Mouse (Mus musculus): ENCODE results near the gene Satb2. TPM values are rescaled to one million over a fixed set of nuclear protein-coding genes. Genes with fewer than 3 reads are reported as not detected.

The Satb2 gene
- total and polyA plus RNA-seq, 2 experiments from 2014 or later = 0.12 TPM; not detected in 1

DNA sequence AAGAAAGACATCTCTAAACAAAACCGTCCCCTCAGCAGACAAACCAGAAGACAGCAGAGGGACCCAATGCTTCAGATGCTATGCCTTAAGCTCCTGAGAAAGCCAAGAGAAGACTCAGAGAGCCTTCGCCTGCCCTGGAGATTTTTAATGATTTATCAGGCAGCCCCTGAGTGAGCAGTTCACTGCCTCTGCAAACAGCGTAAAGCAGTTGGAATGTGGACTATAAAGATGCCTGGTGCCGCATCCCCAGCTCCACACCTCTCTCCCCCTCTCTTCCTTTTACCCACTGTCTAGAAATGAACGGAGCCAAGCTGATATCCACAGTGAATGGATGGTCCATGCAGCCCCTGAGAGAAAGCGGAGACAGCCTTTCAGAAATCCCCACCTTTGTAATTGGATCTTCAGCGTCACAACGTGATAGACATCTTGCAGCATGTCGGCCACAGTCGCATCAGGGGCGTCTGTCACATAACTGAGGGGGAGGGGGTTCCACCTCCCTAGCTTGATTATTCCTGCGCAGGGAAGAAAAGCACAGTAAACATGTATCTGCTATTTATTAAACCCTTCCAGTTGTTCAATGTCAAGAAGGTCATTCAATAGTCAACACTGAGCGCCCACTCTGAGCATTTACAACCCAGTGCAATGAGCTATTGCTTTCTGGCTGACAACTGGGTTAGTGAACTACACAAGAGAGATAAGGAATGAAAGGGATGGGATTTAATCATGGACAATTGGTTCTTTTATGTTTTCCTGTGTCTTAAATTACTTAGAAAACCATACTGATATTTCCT lies 79.6 kb downstream of the Satb2 start:
- TF ChIP-seq CTCF (IDR thresholded peaks at IDR 0.05; ENCODE audit: low read depth) (no peak), EP300 (IDR thresholded peaks at IDR 0.05; ENCODE audit: low read depth) (no peak)
- H3K9me3 ChIP-seq (replicated peaks; ENCODE audit: control insufficient read depth, low read length) = no peaks in the 10 kb centered on the region
- no peaks in the 10 kb centered on the region for H3K4me1 ChIP-seq (ENCODE audit: control insufficient read depth, insufficient read depth)
- no peak overlapping the region for H3K4me3 ChIP-seq (ENCODE audit: low read depth, low read length)
- no peak overlapping the region for H3K4me2 ChIP-seq (ENCODE audit: low read depth, low read length)
- DNase-seq (ENCODE audit: low spot score) (no peak), ATAC-seq (ENCODE audit: insufficient read depth, low read depth) (no peak)
- H3K27ac ChIP-seq (ENCODE audit: low read depth) = no peak overlapping the region
- WGBS = 52% methylated on average over 13 of the region's 13 CpGs
- H3K27me3 ChIP-seq (ENCODE audit: control insufficient read depth, insufficient read depth, low read length) = no peaks in the 10 kb centered on the region
- H3K36me3 ChIP-seq (replicated peaks; ENCODE audit: control insufficient read depth, insufficient read depth, low read length) = no peaks in the 10 kb centered on the region
- H3K9ac ChIP-seq (replicated peaks; ENCODE audit: low read depth, low read length) = no peak overlapping the region

DNA sequence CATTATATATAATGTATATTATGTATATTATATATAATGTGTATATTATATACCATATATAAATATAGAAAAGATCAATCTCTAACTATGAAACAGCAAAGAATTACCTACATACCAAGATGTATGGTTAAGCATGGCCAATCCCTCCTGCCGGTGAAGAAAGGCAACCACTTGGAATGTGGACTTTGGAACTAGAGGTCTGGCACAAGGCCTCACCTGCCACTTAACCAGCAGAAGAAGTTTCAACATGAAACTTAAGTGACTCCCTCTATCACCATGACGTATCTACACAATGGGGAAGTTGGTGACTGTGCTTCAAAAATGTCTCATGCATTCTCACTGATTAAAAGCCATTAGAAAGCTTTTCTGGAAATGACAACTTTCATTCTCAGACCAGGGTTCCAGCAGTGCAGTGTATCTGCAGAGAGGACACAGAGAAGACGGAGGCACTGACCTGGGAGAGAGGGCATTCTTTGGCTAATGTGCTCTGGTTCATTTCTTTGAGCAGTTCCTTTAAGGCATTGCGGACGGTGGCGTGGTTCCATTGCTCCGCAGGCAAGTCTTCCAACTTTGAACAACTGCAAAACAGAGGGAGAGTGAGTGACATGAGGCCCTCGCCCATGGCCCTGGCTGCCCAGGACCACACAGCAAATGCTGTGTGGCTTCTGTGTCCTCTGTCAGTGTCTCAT lies 80.8 kb downstream of the Satb2 start:
- H3K4me1 ChIP-seq (ENCODE audit: control insufficient read depth, insufficient read depth) = no peaks in the 10 kb centered on the region
- H3K4me2 ChIP-seq (ENCODE audit: low read depth, low read length) = no peak overlapping the region
- no peaks in the 10 kb centered on the region for H3K9me3 ChIP-seq (replicated peaks; ENCODE audit: control insufficient read depth, low read length)
- no peak overlapping the region for H3K27ac ChIP-seq (ENCODE audit: low read depth)
- TF ChIP-seq EP300 (IDR thresholded peaks at IDR 0.05; ENCODE audit: low read depth) (no peak), CTCF (IDR thresholded peaks at IDR 0.05; ENCODE audit: low read depth) (no peak)
- no peaks in the 10 kb centered on the region for H3K27me3 ChIP-seq (ENCODE audit: control insufficient read depth, insufficient read depth, low read length)
- no peaks in the 10 kb centered on the region for H3K36me3 ChIP-seq (replicated peaks; ENCODE audit: control insufficient read depth, insufficient read depth, low read length)
- no peak overlapping the region for H3K9ac ChIP-seq (replicated peaks; ENCODE audit: low read depth, low read length)
- no peak overlapping the region for H3K4me3 ChIP-seq (ENCODE audit: low read depth, low read length)
- no peak for ATAC-seq (ENCODE audit: insufficient read depth, low read depth)
- DNase-seq (ENCODE audit: low spot score) = no peak
- WGBS = 88% methylated on average over 8 of the region's 8 CpGs

DNA sequence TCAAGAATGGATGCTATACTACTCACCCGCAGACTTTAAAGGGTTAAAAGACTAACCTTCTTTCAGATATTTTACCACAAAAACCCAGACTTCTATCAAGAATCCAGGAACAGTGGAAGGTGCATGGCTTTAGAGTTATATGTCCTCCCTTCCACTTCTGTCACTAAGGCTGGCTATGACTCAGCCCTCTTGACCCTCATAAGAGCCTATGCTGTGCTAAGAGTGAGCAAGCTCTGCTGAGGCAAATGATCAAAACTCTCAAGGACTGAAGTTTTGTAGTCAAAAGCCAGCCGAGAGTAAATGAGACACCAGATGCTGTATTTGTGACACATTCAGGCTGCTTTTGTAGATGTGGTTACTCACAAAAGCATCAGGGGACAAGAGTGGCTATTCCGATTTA lies 81.8 kb downstream of the Satb2 start:
- TF ChIP-seq CTCF (IDR thresholded peaks at IDR 0.05; ENCODE audit: low read depth) (no peak), EP300 (IDR thresholded peaks at IDR 0.05; ENCODE audit: low read depth) (no peak)
- WGBS = 79% methylated on average over 3 of the region's 3 CpGs
- Histone ChIP-seq H3K27ac (ENCODE audit: low read depth) (no peak overlapping the region), H3K4me2 (ENCODE audit: low read depth, low read length) (no peak overlapping the region), H3K4me3 (ENCODE audit: low read depth, low read length) (no peak overlapping the region), H3K36me3 (replicated peaks; ENCODE audit: control insufficient read depth, insufficient read depth, low read length) (no peaks in the 10 kb centered on the region), H3K9me3 (replicated peaks; ENCODE audit: control insufficient read depth, low read length) (no peaks in the 10 kb centered on the region), H3K27me3 (ENCODE audit: control insufficient read depth, insufficient read depth, low read length) (no peaks in the 10 kb centered on the region), H3K4me1 (ENCODE audit: control insufficient read depth, insufficient read depth) (no peaks in the 10 kb centered on the region), H3K9ac (replicated peaks; ENCODE audit: low read depth, low read length) (no peak overlapping the region)
- DNase-seq (ENCODE audit: low spot score) (no peak), ATAC-seq (ENCODE audit: insufficient read depth, low read depth) (no peak)

DNA sequence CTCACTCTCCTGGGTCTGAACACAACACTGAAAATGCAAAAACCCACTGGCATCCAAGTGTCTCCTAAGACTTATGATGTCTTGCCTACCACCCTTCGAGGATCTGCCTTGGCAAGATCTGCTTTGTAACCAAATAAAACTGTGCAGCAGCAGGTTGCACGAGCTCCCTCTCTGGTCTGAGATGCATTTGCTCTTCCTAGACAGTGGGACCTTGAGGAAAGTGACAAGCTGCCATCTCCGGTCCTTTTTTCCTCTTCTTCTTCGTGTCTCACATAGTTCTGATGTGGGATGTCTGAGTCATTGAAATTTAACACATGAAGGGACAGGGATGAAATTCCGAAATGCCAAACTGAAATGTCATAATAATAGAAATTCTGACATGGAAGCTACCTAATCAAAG lies 85.7 kb downstream of the Satb2 start:
- H3K4me1 ChIP-seq (ENCODE audit: control insufficient read depth, insufficient read depth) = no peaks in the 10 kb centered on the region
- H3K27ac ChIP-seq (ENCODE audit: low read depth) = no peak overlapping the region
- no peak overlapping the region for H3K9ac ChIP-seq (replicated peaks; ENCODE audit: low read depth, low read length)
- H3K4me3 ChIP-seq (ENCODE audit: low read depth, low read length) = no peak overlapping the region
- TF ChIP-seq CTCF (IDR thresholded peaks at IDR 0.05; ENCODE audit: low read depth) (no peak), EP300 (IDR thresholded peaks at IDR 0.05; ENCODE audit: low read depth) (no peak)
- H3K4me2 ChIP-seq (ENCODE audit: low read depth, low read length) = no peak overlapping the region
- no peaks in the 10 kb centered on the region for H3K36me3 ChIP-seq (replicated peaks; ENCODE audit: control insufficient read depth, insufficient read depth, low read length)
- DNase-seq (ENCODE audit: low spot score) = no peak
- H3K27me3 ChIP-seq (ENCODE audit: control insufficient read depth, insufficient read depth, low read length) = no peaks in the 10 kb centered on the region
- no peak for ATAC-seq (ENCODE audit: insufficient read depth, low read depth)
- no peaks in the 10 kb centered on the region for H3K9me3 ChIP-seq (replicated peaks; ENCODE audit: control insufficient read depth, low read length)
- WGBS = 78% methylated on average over 5 of the region's 5 CpGs

DNA sequence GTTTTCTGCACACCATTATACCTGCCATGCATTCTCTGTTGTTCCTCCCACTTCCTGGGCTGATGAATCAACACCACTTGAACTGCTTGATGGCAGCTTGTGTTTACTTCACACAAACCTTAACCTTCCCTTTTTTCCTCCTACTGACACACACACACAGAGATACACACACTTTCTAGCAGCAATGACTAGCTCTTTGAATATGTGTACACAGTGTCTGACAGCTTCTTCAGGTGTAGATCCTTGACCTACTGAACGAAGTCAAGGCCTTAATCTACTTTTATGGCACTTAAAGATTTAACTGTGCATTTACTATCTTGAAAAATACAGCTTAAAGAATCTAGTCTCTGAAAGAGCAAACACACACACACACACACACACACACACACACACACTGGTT lies 89.5 kb downstream of the Satb2 start:
- DNase-seq (ENCODE audit: low spot score) = no peak
- H3K27ac ChIP-seq (ENCODE audit: low read depth) = no peak overlapping the region
- TF ChIP-seq EP300 (IDR thresholded peaks at IDR 0.05; ENCODE audit: low read depth) (no peak), CTCF (IDR thresholded peaks at IDR 0.05; ENCODE audit: low read depth) (no peak)
- H3K4me2 ChIP-seq (ENCODE audit: low read depth, low read length) = no peak overlapping the region
- H3K36me3 ChIP-seq (replicated peaks; ENCODE audit: control insufficient read depth, insufficient read depth, low read length) = no peaks in the 10 kb centered on the region
- no peak overlapping the region for H3K4me3 ChIP-seq (ENCODE audit: low read depth, low read length)
- no peak overlapping the region for H3K9ac ChIP-seq (replicated peaks; ENCODE audit: low read depth, low read length)
- 70% methylated on average over 1 of the region's 1 CpGs for WGBS
- no peaks in the 10 kb centered on the region for H3K9me3 ChIP-seq (replicated peaks; ENCODE audit: control insufficient read depth, low read length)
- no peaks in the 10 kb centered on the region for H3K4me1 ChIP-seq (ENCODE audit: control insufficient read depth, insufficient read depth)
- ATAC-seq (ENCODE audit: insufficient read depth, low read depth) = no peak
- H3K27me3 ChIP-seq (ENCODE audit: control insufficient read depth, insufficient read depth, low read length) = no peaks in the 10 kb centered on the region

All from heart, postnatal 0 days (tissue).